Mouse (Mus musculus): ENCODE measurements around the gene Ube2r2. TPM values are rescaled to one million over a fixed set of nuclear protein-coding genes. Genes with fewer than 3 reads are reported as not detected.

The Ube2r2 gene
- polyA plus RNA-seq, 1 experiment from 2014 or later, result 67.0 TPM

DNA sequence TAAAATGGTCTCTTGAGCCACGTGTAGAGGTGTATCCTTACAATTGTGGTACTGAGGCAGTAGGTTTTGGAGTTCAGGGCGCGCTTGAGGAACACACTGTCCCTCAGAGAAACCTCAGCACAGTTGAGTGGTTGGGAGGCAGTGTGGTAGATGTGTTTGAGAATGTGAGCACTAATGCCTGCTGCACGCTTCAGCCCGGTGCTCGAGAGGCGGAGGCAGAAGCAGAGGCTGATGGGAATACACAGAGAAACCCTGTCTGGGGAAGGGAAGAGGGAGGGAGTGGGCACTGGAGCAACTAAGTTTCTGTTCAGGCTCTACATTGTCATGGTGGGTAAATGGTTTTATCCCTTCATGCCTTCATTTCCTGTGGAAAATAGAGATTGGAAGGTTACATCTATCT lies 15.6 kb downstream of the Ube2r2 start:
- WGBS, result 92% methylated on average over 7 of the region's 7 CpGs
- no peak overlapping the region for H3K4me3 ChIP-seq (replicated peaks)
- H3K9ac ChIP-seq, result no peak overlapping the region
- H3K27me3 ChIP-seq (replicated peaks), result no peaks in the 10 kb centered on the region
- no peaks in the 10 kb centered on the region for H3K4me1 ChIP-seq
- H3K9me3 ChIP-seq, result no peaks in the 10 kb centered on the region
- no peak overlapping the region for H3K4me2 ChIP-seq
- 0 out of 2 replicates have a peak, but pooled peaks cover 2% of the 10 kb centered on the region for H3K36me3 ChIP-seq
- no peak overlapping the region for H3K27ac ChIP-seq
- no peak for ATAC-seq (ENCODE audit: insufficient read depth, low FRiP score, low read depth)

DNA sequence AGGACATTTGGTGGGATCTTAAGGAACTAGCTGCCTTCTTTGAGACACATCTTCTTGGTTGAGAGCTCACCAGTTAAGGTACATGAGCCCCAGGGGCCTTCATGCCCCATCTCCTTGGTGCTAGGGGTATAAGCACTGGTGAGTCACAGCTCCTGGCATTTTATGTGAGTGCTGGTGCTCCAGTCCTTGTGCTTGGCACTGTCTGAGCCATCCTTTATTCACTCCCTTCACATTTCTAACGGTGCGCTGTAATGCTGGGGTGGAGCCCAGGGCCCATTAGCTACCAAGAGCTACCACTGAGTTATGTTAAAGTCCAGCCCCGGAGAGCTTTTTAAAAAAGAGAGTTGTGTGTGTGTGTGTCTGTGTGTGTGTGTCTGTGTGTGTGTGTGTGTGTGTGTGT lies 17.6 kb downstream of the Ube2r2 start:
- ATAC-seq (ENCODE audit: insufficient read depth, low FRiP score, low read depth), result no peak
- Histone ChIP-seq H3K4me3 (replicated peaks) (no peak overlapping the region), H3K9ac (no peak overlapping the region), H3K36me3 (0 out of 2 replicates have a peak, but pooled peaks cover 2% of the 10 kb centered on the region), H3K9me3 (no peaks in the 10 kb centered on the region), H3K27me3 (replicated peaks) (no peaks in the 10 kb centered on the region), H3K4me1 (no peaks in the 10 kb centered on the region), H3K4me2 (no peak overlapping the region), H3K27ac (no peak overlapping the region; the same call in 1 of the 2 replicates)
- 74% methylated on average over 3 of the region's 3 CpGs for WGBS

DNA sequence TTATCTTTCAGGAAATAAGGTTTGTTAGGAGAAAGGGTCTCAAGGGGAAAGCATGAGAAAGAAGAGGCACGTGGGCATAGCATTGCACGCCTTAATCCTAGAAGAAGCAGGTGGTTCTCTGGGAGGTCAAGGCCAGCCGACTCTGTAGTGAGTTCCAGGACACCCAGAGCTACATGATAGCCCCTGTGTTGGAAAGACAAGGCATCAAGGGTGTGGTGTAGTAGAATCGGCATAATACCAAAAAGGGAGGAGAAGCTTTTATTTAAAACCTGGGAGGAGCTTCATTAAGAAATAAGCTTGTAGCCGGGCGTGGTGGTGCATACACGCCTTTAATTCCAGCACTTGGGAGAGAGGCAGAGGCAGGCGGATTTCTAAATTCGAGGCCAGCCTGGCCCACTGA lies 21.4 kb downstream of the Ube2r2 start:
- Histone ChIP-seq H3K36me3 (no peaks in the 10 kb centered on the region), H3K4me1 (no peaks in the 10 kb centered on the region), H3K4me3 (replicated peaks) (no peak overlapping the region), H3K4me2 (no peak overlapping the region), H3K9ac (no peak overlapping the region), H3K27ac (no peak overlapping the region), H3K27me3 (replicated peaks) (no peaks in the 10 kb centered on the region), H3K9me3 (no peaks in the 10 kb centered on the region)
- no peak for ATAC-seq (ENCODE audit: insufficient read depth, low FRiP score, low read depth)
- 82% methylated on average over 9 of the region's 9 CpGs for WGBS

DNA sequence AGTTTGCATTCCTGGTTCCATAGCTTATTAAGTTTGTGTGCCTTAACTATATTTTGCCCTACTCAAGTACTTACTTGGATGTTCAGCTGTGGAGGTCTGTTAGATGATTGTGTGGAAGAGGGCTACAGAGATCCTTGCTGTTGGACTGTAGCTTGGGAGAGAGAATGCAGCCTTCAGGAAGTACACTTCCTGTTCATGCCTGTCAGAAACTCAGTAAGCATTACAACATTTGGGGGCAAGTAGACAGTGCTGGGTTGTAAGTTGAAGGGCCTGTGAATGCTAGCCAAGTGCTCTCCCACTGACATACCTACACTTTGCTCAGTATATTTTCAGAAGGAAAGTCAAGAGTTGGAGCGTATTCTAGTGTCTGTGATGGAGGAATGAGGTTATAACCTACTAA lies 22.7 kb downstream of the Ube2r2 start:
- Histone ChIP-seq H3K36me3 (no peaks in the 10 kb centered on the region), H3K4me1 (no peaks in the 10 kb centered on the region), H3K27ac (no peak overlapping the region), H3K4me3 (replicated peaks) (no peak overlapping the region), H3K9ac (no peak overlapping the region), H3K4me2 (no peak overlapping the region), H3K9me3 (no peaks in the 10 kb centered on the region), H3K27me3 (replicated peaks) (no peaks in the 10 kb centered on the region)
- no peak for ATAC-seq (ENCODE audit: insufficient read depth, low FRiP score, low read depth)
- 94% methylated on average over 1 of the region's 1 CpGs for WGBS

DNA sequence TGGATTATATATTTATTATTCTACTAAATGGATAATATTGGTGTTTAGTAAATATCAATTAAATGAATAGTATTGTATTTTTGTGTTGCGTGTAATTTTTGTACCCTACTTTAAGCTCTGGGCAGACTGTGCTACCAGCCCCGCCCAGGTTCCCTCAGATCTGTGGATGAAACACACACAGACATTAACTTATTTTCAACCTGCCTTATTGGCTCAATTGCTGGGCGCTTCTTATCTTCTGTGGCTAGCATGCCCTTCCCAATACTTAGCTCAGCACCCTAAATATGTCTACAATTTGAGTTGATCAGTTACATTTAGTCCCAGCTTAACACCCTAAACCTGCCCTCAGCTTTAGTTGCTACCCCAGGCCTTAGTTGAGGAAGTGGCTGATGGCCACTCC lies 25.7 kb downstream of the Ube2r2 start:
- Histone ChIP-seq H3K4me3 (replicated peaks) (no peak overlapping the region), H3K4me1 (peaks cover 7% of the 10 kb centered on the region), H3K27ac (no peak overlapping the region), H3K9ac (no peak overlapping the region), H3K36me3 (no peaks in the 10 kb centered on the region), H3K9me3 (no peaks in the 10 kb centered on the region), H3K27me3 (replicated peaks) (no peaks in the 10 kb centered on the region), H3K4me2 (no peak overlapping the region)
- 93% methylated on average over 3 of the region's 3 CpGs for WGBS
- no peak for ATAC-seq (ENCODE audit: insufficient read depth, low FRiP score, low read depth)

DNA sequence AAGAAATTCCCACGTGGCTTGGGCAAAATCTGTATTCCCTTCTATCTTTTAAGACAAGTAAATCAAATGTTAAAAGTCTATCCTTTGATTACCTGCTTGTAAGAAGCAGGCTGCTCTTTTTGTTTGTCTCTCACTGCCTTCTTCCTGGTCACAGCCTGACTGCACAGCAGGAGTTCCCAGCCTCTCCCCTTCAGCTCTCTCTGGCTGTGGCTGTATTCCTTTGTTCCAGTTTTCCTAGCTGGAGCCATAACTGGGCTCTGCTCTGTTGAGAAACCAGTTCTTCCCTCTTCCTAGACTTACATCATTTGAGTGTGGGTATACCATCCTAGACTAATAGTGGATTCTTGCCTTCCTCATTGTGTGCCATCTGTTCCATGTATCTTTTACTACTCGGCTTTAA lies 29.4 kb downstream of the Ube2r2 start:
- H3K36me3 ChIP-seq, result 0 out of 2 replicates have a peak, but pooled peaks cover 3% of the 10 kb centered on the region
- no peak overlapping the region for H3K4me3 ChIP-seq (replicated peaks)
- 27% methylated on average over 2 of the region's 2 CpGs for WGBS
- H3K9me3 ChIP-seq, result no peaks in the 10 kb centered on the region
- H3K4me1 ChIP-seq, result peaks cover 11% of the 10 kb centered on the region
- H3K27me3 ChIP-seq (replicated peaks), result no peaks in the 10 kb centered on the region
- no peak overlapping the region for H3K4me2 ChIP-seq
- no peak overlapping the region for H3K27ac ChIP-seq
- no peak overlapping the region for H3K9ac ChIP-seq
- no peak for ATAC-seq (ENCODE audit: insufficient read depth, low FRiP score, low read depth)

DNA sequence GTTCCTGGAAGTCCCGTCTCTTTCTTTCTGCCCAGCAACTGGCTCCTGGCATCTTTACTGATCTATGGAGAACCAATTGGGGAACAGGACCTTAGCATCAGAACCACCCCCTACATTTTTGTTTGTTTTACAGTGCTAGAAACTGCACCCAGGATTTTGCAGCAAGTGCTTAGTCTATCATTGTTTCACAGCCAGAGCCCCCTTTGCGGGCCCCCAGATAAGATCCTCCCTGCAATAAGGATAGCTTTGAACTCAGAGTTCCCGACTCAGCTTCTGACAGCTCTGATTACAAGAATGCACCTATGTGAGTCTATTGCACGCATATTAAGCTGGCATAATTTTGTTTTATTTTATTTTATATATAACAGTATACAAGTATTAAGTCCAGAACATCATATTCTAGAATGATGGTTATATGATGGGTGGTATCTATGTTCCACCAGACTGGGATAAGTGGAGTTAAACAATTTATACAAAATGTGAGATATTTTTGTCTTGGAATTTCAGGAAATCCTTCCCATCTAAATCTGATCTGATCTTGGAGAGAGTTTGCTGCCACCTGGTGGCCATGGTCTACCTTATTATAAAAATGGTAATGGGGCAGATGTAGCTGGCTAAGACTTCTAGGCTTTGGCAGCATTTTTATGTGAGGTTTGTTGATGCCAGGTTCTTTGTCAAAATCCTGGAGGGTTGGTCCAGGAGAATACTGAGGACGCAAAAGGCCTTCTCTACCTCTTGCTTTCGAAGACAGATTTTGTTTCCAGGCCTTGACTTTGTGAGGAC lies 30.3 kb downstream of the Ube2r2 start:
- no peak overlapping the region for H3K4me3 ChIP-seq (replicated peaks)

DNA sequence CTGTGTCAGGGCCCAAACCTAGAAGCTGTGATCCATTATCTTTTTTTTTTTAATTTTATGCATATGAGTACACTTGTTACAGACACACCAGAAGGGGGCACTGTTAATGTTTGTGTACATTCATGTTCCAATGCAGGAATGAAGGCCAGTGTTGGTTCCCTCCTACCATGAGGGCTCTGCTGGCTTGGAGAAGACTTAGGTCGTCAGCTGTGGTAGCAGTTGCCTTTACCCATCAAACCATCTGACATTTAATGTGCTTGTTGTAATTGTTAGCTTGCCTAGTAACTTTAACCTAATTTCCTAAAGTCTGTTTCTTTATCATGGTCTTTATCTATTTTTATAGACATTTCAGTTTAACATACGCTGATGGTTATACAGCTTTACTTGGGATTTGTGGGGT lies 35.4 kb downstream of the Ube2r2 start:
- no peak overlapping the region for H3K4me2 ChIP-seq
- no peak overlapping the region for H3K4me3 ChIP-seq (replicated peaks)
- 77% methylated on average over 2 of the region's 2 CpGs for WGBS
- H3K36me3 ChIP-seq, result peaks cover 7% of the 10 kb centered on the region; the same call in 1 of the 2 replicates
- peaks cover 5% of the 10 kb centered on the region; the same call in 1 of the 2 replicates for H3K4me1 ChIP-seq
- H3K27me3 ChIP-seq (replicated peaks), result no peaks in the 10 kb centered on the region
- ATAC-seq (ENCODE audit: insufficient read depth, low FRiP score, low read depth), result no peak
- H3K9me3 ChIP-seq, result no peaks in the 10 kb centered on the region
- H3K27ac ChIP-seq, result no peak overlapping the region
- H3K9ac ChIP-seq, result no peak overlapping the region

More for the DNA sequence above, 30.3 kb downstream of the Ube2r2 start:
- H3K27me3 ChIP-seq (replicated peaks), result no peaks in the 10 kb centered on the region
- no peak overlapping the region for H3K9ac ChIP-seq
- H3K4me1 ChIP-seq, result peaks cover 11% of the 10 kb centered on the region
- 57% methylated on average over 6 of the region's 6 CpGs for WGBS
- no peak overlapping the region for H3K4me2 ChIP-seq
- no peak for ATAC-seq (ENCODE audit: insufficient read depth, low FRiP score, low read depth)
- no peaks in the 10 kb centered on the region for H3K9me3 ChIP-seq
- H3K36me3 ChIP-seq, result 0 out of 2 replicates have a peak, but pooled peaks cover 3% of the 10 kb centered on the region
- no peak overlapping the region; the same call in 1 of the 2 replicates for H3K27ac ChIP-seq

DNA sequence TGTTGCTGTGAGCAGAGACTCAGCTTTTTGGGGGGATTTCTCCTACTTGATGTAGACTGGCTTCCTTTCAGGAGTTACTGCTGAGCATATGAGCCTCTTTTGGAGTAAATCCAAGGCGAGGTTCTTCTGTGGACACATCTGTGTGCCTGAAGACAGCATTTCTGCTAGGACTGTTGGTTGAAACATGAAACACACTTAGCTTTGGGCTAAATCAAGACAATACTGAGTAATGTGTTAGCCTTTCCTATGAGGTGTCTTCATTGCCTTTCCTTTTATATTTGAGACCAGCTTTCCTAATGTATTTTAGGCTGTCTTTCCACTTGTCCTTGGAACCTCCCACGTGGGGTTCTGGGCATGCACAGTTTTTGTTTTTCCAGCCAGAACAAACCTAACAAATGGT lies 39.1 kb downstream of the Ube2r2 start:
- H3K4me2 ChIP-seq, result no peak overlapping the region
- no peak for ATAC-seq (ENCODE audit: insufficient read depth, low FRiP score, low read depth)
- 76% methylated on average over 2 of the region's 2 CpGs for WGBS
- H3K9me3 ChIP-seq, result no peaks in the 10 kb centered on the region
- no peak overlapping the region for H3K9ac ChIP-seq
- H3K4me3 ChIP-seq (replicated peaks), result no peak overlapping the region
- no peak overlapping the region for H3K27ac ChIP-seq
- H3K4me1 ChIP-seq, result no peaks in the 10 kb centered on the region
- H3K36me3 ChIP-seq, result peaks cover 18% of the 10 kb centered on the region
- H3K27me3 ChIP-seq (replicated peaks), result no peaks in the 10 kb centered on the region

DNA sequence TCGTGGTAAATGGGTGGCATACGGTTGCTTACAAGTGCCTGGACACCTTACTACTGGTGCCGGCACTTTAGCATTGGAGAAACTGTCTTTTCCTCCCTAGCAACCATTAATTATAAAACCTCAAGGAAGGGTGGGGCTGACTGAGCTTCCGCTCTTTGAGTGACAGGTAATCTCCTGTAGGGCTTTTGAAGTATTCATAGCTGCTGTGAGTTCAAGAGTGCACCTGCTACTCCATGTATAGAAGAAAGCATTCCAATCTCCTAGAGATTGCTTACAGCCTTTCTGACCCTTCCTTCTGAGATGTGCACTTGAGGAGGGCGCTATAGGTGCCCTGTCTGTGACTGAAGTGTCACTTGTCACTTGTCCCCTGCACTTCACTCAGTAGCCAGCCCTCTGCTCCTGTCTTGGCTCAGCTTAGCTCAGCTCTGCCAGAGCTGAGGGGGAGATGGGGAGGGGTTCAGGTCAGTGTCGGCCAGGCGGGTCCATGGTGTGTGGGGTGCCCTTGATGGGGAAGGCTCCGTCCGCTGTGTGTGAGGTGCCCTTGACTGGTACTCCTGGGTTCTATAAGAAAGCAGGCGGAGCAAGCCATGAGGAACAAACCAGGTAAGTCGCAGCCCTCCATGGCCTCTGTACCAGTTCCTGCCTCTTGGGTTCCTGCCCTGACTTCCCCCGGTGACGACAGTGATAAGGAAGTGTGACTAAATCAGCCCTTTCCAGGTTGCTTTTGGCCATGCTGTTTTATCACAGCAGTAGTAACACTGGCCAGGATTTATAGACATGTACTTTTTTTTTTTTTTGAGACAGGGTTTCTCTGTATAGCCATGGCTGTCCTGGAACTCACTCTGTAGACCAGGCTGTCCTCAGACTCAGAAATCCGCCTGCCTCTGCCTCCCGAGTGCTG lies 44.5 kb downstream of the Ube2r2 start:
- no peak overlapping the region for H3K4me3 ChIP-seq (replicated peaks)
- no peak overlapping the region for H3K4me2 ChIP-seq
- ATAC-seq (ENCODE audit: insufficient read depth, low FRiP score, low read depth), result no peak
- no peaks in the 10 kb centered on the region for H3K9me3 ChIP-seq
- 81% methylated on average over 15 of the region's 15 CpGs for WGBS
- H3K36me3 ChIP-seq, result peaks cover 23% of the 10 kb centered on the region
- no peak overlapping the region for H3K27ac ChIP-seq
- H3K9ac ChIP-seq, result no peak overlapping the region
- H3K4me1 ChIP-seq, result no peaks in the 10 kb centered on the region
- no peaks in the 10 kb centered on the region for H3K27me3 ChIP-seq (replicated peaks)

DNA sequence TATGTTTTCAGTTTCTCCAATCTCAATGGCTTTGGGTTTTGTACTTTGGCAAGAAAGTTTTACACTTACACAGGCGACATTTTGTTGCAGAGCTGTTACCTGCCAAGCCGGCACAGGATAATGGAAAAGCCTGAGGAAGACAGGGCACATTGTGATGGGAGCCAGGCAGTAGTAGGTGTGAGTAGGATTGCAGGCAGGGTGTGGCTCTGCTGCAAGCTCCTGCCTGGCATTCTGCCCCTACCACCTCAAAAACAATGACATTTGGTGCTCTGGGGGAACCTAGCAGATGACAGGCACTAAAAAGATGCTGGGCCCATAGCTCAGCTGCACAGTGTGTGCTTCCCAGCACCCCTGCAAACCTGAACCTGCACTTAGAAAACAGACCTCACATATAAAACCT lies 54.3 kb downstream of the Ube2r2 start:
- no peak overlapping the region for H3K4me2 ChIP-seq
- peaks cover 40% of the 10 kb centered on the region for H3K36me3 ChIP-seq
- WGBS, result 85% methylated on average over 2 of the region's 2 CpGs

More for the DNA sequence above, 54.3 kb downstream of the Ube2r2 start:
- Histone ChIP-seq H3K4me1 (no peaks in the 10 kb centered on the region), H3K9me3 (no peaks in the 10 kb centered on the region), H3K27ac (no peak overlapping the region), H3K27me3 (replicated peaks) (no peaks in the 10 kb centered on the region), H3K9ac (no peak overlapping the region), H3K4me3 (replicated peaks) (no peak overlapping the region)
- no peak for ATAC-seq (ENCODE audit: insufficient read depth, low FRiP score, low read depth)
